Mouse (Mus musculus): ENCODE results near the gene Scrn2. TPM values are rescaled to one million over a fixed set of nuclear protein-coding genes. Genes with fewer than 3 reads are reported as not detected.
A peak's percentile ranks its signal among the peaks of the same experiment; 100 is the strongest.

The Scrn2 gene
- polyA plus RNA-seq, 1 experiment: 50.0 TPM

DNA sequence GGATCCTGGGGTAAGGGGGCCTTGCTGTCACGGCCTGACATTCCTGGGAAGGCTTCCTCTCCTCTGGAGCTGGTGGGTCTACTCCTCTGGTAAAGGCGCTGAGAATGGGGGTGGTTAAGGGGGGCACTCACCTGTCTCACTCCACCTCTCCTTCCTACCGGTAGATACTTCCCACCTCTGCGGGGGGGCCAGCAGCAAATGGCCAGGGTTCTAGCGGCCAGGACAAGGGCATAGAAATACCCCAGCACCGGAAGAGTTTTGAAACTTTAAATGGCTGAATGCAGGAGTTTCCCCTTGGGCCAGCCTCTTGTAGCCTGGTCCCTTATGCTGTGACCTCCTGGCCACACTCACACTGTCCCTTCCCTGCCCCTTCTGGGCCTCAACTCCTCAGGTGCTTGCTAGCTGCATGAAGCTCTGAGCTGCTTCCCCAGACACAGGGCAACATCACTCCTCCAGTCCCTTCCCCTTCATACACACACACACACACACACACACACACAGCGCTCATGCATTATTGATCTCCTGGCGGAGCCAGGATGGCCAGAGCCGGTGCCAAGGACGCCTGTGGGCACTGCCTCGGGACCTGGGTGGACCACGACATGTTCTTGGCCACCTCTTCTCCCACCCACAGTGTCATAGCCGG is 21.3 kb downstream of the Scrn2 start:
- peak overlapping the region; percentile 82 for H3K27ac ChIP-seq (ENCODE audit: insufficient read depth, low read depth, low read length)
- H3K4me1 ChIP-seq (ENCODE audit: control insufficient read depth, insufficient read depth, insufficient read length, low read length): peaks cover 21% of the 10 kb centered on the region
- peak overlapping the region; percentile 87 for H3K4me3 ChIP-seq (ENCODE audit: low read depth, low read length)
- H3K36me3 ChIP-seq (ENCODE audit: control insufficient read depth, insufficient read depth, low read length): peaks cover 46% of the 10 kb centered on the region
- no peaks in the 10 kb centered on the region for H3K27me3 ChIP-seq (ENCODE audit: control insufficient read depth, insufficient read depth, low read length)
- WGBS: 3% methylated on average over 13 of the region's 13 CpGs
- no peak for TF ChIP-seq POLR2A (IDR thresholded peaks at IDR 0.05; ENCODE audit: low read depth, low read length)
- TF ChIP-seq CTCF (IDR thresholded peaks at IDR 0.05; ENCODE audit: extremely low read depth, insufficient read length, insufficient replicate concordance, low read depth, low read length): no peak

- Histone ChIP-seq H3K27ac (ENCODE audit: insufficient read depth, low read depth, low read length) (peak overlapping the region; percentile 82; the same call in 1 of the 2 replicates), H3K27me3 (ENCODE audit: control insufficient read depth, insufficient read depth, low read length) (no peaks in the 10 kb centered on the region), H3K4me1 (ENCODE audit: control insufficient read depth, insufficient read depth, insufficient read length, low read length) (peaks cover 21% of the 10 kb centered on the region), H3K36me3 (ENCODE audit: control insufficient read depth, insufficient read depth, low read length) (peaks cover 50% of the 10 kb centered on the region), H3K4me3 (ENCODE audit: low read depth, low read length) (peak overlapping the region; percentile 87)
- WGBS: 5% methylated on average over 11 of the region's 11 CpGs
- TF ChIP-seq CTCF (IDR thresholded peaks at IDR 0.05; ENCODE audit: extremely low read depth, insufficient read length, insufficient replicate concordance, low read depth, low read length) (peak; percentile 10; the same call in 1 of the 2 replicates), POLR2A (IDR thresholded peaks at IDR 0.05; ENCODE audit: low read depth, low read length) (no peak; the same call in 1 of the 2 replicates)
These were observed 22.5 kb downstream of the Scrn2 start for GRCm38 (mm10) chr11:97052219-97052646.

DNA sequence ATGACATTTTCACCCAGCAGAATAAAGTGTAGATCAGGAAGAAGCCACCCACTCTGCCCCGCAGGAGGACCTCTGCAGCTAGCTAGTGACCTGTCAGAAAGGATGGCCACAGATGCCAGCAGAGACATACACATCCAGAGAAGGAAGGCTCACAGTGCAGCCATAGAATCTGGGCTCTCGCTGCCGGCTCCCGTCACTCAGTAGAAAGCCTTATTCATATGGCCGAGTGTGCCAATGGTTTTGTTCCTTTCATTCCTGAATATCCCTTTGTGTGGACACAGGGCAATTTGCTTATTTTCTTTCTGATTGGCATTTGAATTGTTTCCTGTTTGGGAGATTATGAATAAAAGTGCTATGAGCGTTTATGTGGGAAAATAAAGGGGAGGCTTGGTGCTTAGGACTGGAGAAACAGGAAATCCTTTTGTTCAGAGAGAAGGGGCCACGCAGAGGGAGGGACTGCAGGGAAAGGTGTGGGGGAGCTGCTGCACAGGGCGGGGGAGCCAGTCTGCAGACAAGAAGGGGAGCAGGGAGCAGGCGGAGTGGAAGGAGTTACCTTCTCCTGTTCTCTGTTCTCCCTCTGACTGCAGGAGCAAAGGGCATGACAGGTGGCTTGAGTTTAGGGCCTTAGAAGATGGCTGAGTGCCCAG is 33.7 kb downstream of the Scrn2 start:
- H3K36me3 ChIP-seq (ENCODE audit: control insufficient read depth, insufficient read depth, low read length): peaks cover 57% of the 10 kb centered on the region
- no peak overlapping the region for H3K4me3 ChIP-seq (ENCODE audit: low read depth, low read length)
- 22% methylated on average over 9 of the region's 9 CpGs for WGBS
- peaks cover 11% of the 10 kb centered on the region for H3K4me1 ChIP-seq (ENCODE audit: control insufficient read depth, insufficient read depth, insufficient read length, low read length)
- TF ChIP-seq CTCF (IDR thresholded peaks at IDR 0.05; ENCODE audit: extremely low read depth, insufficient read length, insufficient replicate concordance, low read depth, low read length): no peak
- TF ChIP-seq POLR2A (IDR thresholded peaks at IDR 0.05; ENCODE audit: low read depth, low read length): no peak
- no peaks in the 10 kb centered on the region for H3K27me3 ChIP-seq (ENCODE audit: control insufficient read depth, insufficient read depth, low read length)
- peak overlapping the region; percentile 46; the same call in 1 of the 2 replicates for H3K27ac ChIP-seq (ENCODE audit: insufficient read depth, low read depth, low read length)

- Histone ChIP-seq H3K4me3 (ENCODE audit: low read depth, low read length) (no peak overlapping the region), H3K4me1 (ENCODE audit: control insufficient read depth, insufficient read depth, insufficient read length, low read length) (peaks cover 13% of the 10 kb centered on the region), H3K36me3 (ENCODE audit: control insufficient read depth, insufficient read depth, low read length) (peaks cover 56% of the 10 kb centered on the region), H3K27ac (ENCODE audit: insufficient read depth, low read depth, low read length) (no peak overlapping the region), H3K27me3 (ENCODE audit: control insufficient read depth, insufficient read depth, low read length) (no peaks in the 10 kb centered on the region)
- TF ChIP-seq POLR2A (IDR thresholded peaks at IDR 0.05; ENCODE audit: low read depth, low read length) (no peak), CTCF (IDR thresholded peaks at IDR 0.05; ENCODE audit: extremely low read depth, insufficient read length, insufficient replicate concordance, low read depth, low read length) (peak; percentile 19; the same call in 1 of the 2 replicates)
- 59% methylated on average over 3 of the region's 3 CpGs for WGBS
These were observed 34.2 kb downstream of the Scrn2 start for GRCm38 (mm10) chr11:97063921-97064295.

DNA sequence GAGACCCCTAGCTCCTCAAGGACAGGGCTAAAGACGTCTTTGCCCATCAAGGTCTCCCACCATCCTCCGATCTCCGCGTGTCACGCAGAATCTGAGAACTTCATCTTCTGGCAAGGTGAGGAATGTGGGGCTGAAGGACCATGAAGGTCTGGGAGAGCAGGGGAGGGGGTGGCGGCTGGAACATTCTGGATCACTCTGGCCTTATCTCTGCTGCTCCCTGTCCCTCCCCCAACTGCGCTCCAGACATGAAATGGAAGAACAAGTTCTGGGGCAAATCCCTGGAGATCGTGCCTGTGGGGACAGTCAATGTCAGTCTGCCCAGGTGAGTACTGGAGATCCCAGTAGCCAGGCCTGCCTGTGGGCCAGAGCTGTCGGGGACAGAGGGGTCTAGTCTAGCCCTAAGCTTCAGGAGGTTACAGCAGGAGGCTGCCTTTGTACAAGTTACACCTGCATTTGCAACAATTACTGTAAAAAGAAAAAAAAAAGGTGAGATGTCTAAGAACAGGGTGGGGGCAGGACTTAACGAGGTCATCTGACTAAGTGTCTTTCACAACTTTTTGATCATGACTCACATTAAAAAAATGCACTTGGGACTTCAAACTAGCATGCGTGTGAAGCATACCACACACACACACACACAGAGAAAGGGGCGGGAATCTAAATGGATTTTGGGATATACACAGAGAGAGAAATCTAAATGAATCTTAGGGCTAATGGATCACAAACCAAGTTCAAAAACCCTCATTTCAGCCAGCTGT is 36.0 kb downstream of the Scrn2 start:
- TF ChIP-seq CTCF (IDR thresholded peaks at IDR 0.05; ENCODE audit: extremely low read depth, insufficient read length, insufficient replicate concordance, low read depth, low read length) (no peak), POLR2A (IDR thresholded peaks at IDR 0.05; ENCODE audit: low read depth, low read length) (no peak)
- no peaks in the 10 kb centered on the region for H3K27me3 ChIP-seq (ENCODE audit: control insufficient read depth, insufficient read depth, low read length)
- H3K4me3 ChIP-seq (ENCODE audit: low read depth, low read length): no peak overlapping the region
- peaks cover 21% of the 10 kb centered on the region for H3K4me1 ChIP-seq (ENCODE audit: control insufficient read depth, insufficient read depth, insufficient read length, low read length)
- 88% methylated on average over 12 of the region's 12 CpGs for WGBS
- peaks cover 40% of the 10 kb centered on the region for H3K36me3 ChIP-seq (ENCODE audit: control insufficient read depth, insufficient read depth, low read length)
- no peak overlapping the region for H3K27ac ChIP-seq (ENCODE audit: insufficient read depth, low read depth, low read length)

DNA sequence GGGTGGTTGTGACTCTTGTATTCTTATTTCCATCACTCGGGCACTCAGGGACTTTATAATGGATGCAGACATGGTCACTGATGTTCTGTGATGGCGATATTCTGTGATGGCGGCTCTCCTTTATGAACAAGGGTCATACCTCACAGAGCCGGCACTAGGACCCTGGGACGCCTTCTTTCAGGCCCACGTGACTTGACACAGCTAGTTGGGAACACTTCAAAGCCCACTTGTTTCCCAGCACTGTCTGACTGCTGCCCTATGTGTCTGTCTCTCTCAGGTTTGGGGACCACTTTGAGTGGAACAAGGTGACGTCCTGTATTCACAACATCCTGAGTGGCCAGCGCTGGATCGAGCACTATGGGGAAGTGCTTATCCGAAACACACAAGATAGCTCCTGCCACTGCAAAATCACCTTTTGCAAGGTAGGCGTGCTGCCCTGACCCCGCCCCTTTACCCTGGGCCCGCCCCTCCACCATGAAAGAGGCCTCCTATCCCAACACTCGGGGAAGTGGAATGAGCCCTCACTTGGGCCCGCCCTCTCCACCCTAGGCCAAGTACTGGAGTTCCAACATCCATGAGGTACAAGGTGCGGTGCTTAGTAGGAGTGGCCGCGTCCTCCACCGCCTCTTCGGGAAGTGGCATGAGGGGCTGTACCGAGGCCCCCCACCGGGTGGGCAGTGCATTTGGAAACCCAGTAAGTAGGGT is 37.1 kb downstream of the Scrn2 start:
- TF ChIP-seq POLR2A (IDR thresholded peaks at IDR 0.05; ENCODE audit: low read depth, low read length): no peak
- no peak for TF ChIP-seq CTCF (IDR thresholded peaks at IDR 0.05; ENCODE audit: extremely low read depth, insufficient read length, insufficient replicate concordance, low read depth, low read length)
- no peak overlapping the region for H3K27ac ChIP-seq (ENCODE audit: insufficient read depth, low read depth, low read length)
- H3K36me3 ChIP-seq (ENCODE audit: control insufficient read depth, insufficient read depth, low read length): peaks cover 30% of the 10 kb centered on the region
- H3K27me3 ChIP-seq (ENCODE audit: control insufficient read depth, insufficient read depth, low read length): no peaks in the 10 kb centered on the region
- WGBS: 51% methylated on average over 22 of the region's 22 CpGs
- H3K4me1 ChIP-seq (ENCODE audit: control insufficient read depth, insufficient read depth, insufficient read length, low read length): peaks cover 21% of the 10 kb centered on the region
- H3K4me3 ChIP-seq (ENCODE audit: low read depth, low read length): no peak overlapping the region; the same call in 1 of the 2 replicates

All from small intestine, adult 2 months (tissue).